Comparison of ENCODE assay signal across 8 mouse cellular contexts in the genomic region with DNA sequence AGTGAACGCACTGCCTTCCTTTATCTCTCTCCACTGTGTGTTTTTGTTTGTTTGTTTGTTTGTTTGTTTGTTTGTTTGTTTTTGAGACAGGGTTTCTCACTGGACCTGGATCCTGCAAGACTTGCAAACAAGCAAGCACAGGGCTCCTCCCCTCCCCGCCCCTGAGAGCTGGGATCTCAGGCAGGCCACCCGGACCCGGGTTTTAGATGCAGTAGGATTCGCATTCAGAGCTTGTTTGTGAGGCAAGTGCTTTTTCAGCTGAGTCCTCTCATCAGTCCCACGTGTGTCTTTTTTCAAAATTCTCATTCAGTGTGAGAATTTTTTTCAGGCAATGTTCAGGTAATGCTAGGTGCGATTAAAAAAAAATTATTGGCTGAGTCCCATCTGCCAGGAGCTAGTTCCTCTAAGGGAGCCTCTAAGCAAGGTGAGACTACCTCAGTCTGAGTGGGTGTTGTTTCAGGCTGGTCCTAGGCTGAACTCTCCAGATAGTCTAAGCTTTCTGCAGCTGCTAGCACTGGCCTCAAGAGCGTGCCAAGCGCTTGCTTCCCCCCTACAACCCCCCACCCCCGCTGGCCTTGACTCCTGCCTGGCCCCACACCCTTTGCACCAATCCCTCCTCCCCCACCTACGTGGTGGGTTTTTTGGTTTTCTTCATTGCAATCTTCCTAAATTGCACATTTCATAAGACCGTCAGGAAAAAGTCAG.
A peak's percentile ranks its signal among the peaks of the same experiment; 100 is the strongest.
DNase-seq lines count a peak whose midpoint lies in the region; ATAC-seq lines count a peak whose summit lies in the region.
"Had no signal": no experiment of that assay in that cellular context is flagged by ENCODE, and none has a peak within 500 bp of the region (broad histone marks: within the 10 kb centered on the region; RNA-seq: fewer than 3 reads in every experiment).

No protein-coding gene starts in this region.

- H3K9me3 ChIP-seq in lung, embryonic 16.5 days (ENCODE audit: control insufficient read depth, low read length): no peaks in the 10 kb centered on the region
- no peaks in the 10 kb centered on the region for H3K9me3 ChIP-seq in forebrain, embryonic 12.5 days
- no peaks in the 10 kb centered on the region for H3K9me3 ChIP-seq in intestine, embryonic 15.5 days
- H3K9me3 ChIP-seq in neural tube, embryonic 13.5 days: no peaks in the 10 kb centered on the region

- peak overlapping the region; percentile 73 for H3K4me2 ChIP-seq in lung, embryonic 16.5 days (ENCODE audit: low read depth, low read length)
- H3K4me2 ChIP-seq in forebrain, embryonic 12.5 days: peak overlapping the region; percentile 42
- peak overlapping the region; percentile 62 for H3K4me2 ChIP-seq in intestine, embryonic 15.5 days (replicated peaks)
- peak overlapping the region; percentile 54 for H3K4me2 ChIP-seq in neural tube, embryonic 13.5 days

- H3K4me3 ChIP-seq in lung, embryonic 16.5 days (ENCODE audit: low read length): peak overlapping the region; percentile 45
- H3K4me3 ChIP-seq in forebrain, embryonic 12.5 days (replicated peaks): peak overlapping the region; percentile 21
- H3K4me3 ChIP-seq in intestine, embryonic 15.5 days (replicated peaks): peak overlapping the region; percentile 23
- peak overlapping the region; percentile 26 for H3K4me3 ChIP-seq in neural tube, embryonic 13.5 days

- WGBS in lung, embryonic 16.5 days: 31% methylated on average over 12 of the region's 12 CpGs
- WGBS in forebrain, embryonic 12.5 days: 40% methylated on average over 12 of the region's 12 CpGs
- WGBS in intestine, embryonic 15.5 days: 43% methylated on average over 12 of the region's 12 CpGs
- WGBS in neural tube, embryonic 13.5 days: 42% methylated on average over 12 of the region's 12 CpGs

- peak overlapping the region; percentile 91 for H3K27ac ChIP-seq in lung, embryonic 16.5 days (ENCODE audit: low read length)
- peak overlapping the region; percentile 94 for H3K27ac ChIP-seq in forebrain, embryonic 12.5 days
- peak overlapping the region; percentile 86 for H3K27ac ChIP-seq in intestine, embryonic 15.5 days
- peak overlapping the region; percentile 97 for H3K27ac ChIP-seq in neural tube, embryonic 13.5 days (replicated peaks)
- H3K27ac ChIP-seq: macrophage had no signal

- no peaks in the 10 kb centered on the region for H3K36me3 ChIP-seq in lung, embryonic 16.5 days (ENCODE audit: control insufficient read depth, insufficient read depth, low read length)
- no peaks in the 10 kb centered on the region for H3K36me3 ChIP-seq in forebrain, embryonic 12.5 days (replicated peaks)
- no peaks in the 10 kb centered on the region for H3K36me3 ChIP-seq in intestine, embryonic 15.5 days
- no peaks in the 10 kb centered on the region for H3K36me3 ChIP-seq in neural tube, embryonic 13.5 days

- H3K4me1 ChIP-seq in lung, embryonic 16.5 days (replicated peaks; ENCODE audit: control insufficient read depth, insufficient read depth, low read length): peaks cover 17% of the 10 kb centered on the region
- peaks cover 31% of the 10 kb centered on the region for H3K4me1 ChIP-seq in forebrain, embryonic 12.5 days
- H3K4me1 ChIP-seq in intestine, embryonic 15.5 days (replicated peaks): peaks cover 17% of the 10 kb centered on the region
- peaks cover 38% of the 10 kb centered on the region for H3K4me1 ChIP-seq in neural tube, embryonic 13.5 days (replicated peaks)

- no peak for DNase-seq in lung, postnatal 25 days (ENCODE audit: low spot score)
- no peak for DNase-seq in c-Kit-positive CD71-positive TER-119-positive erythroid progenitor cells, embryonic 14.5 days (ENCODE audit: low spot score)
- no peak for DNase-seq in ovary, postnatal 10 days (ENCODE audit: low spot score)

- peak; percentile 62 for ATAC-seq in lung, embryonic 16.5 days (ENCODE audit: low read depth)
- ATAC-seq in forebrain, embryonic 12.5 days (ENCODE audit: low FRiP score): peak; percentile 60
- ATAC-seq in intestine, embryonic 15.5 days: peak; percentile 70
- peak; percentile 54 for ATAC-seq in neural tube, embryonic 13.5 days (ENCODE audit: low read depth)

- no peaks in the 10 kb centered on the region for H3K27me3 ChIP-seq in lung, embryonic 16.5 days (ENCODE audit: control insufficient read depth, insufficient read depth, low read depth, low read length)
- no peaks in the 10 kb centered on the region; the same call in 1 of the 2 replicates for H3K27me3 ChIP-seq in forebrain, embryonic 12.5 days
- H3K27me3 ChIP-seq in intestine, embryonic 15.5 days (replicated peaks): no peaks in the 10 kb centered on the region
- H3K27me3 ChIP-seq in neural tube, embryonic 13.5 days: no peaks in the 10 kb centered on the region

- H3K9ac ChIP-seq in lung, embryonic 16.5 days (ENCODE audit: low read length): peak overlapping the region; percentile 70
- H3K9ac ChIP-seq in forebrain, embryonic 12.5 days: peak overlapping the region; percentile 13
- H3K9ac ChIP-seq in intestine, embryonic 15.5 days: peak overlapping the region; percentile 26
- H3K9ac ChIP-seq in neural tube, embryonic 13.5 days: peak overlapping the region; percentile 65

Comparison
In these comparisons a context has a peak if more than half of its experiments do, and no peak if none do; other contexts are left out.
1. H3K9ac ChIP-seq: peak in every context shown above with its lines; median percentile 70 in lung, embryonic 16.5 days; 65 in neural tube, embryonic 13.5 days; 26 in intestine, embryonic 15.5 days; 13 in forebrain, embryonic 12.5 days.